Mouse (Mus musculus): Measurements from ENCODE around the gene Wdr46. TPM values are rescaled to one million over a fixed set of nuclear protein-coding genes. Genes with fewer than 3 reads are reported as not detected.
"Not testable (repeated sequence)": the region's sequence is repeated elsewhere in the genome, so short reads cannot be mapped to it uniquely, and the experiment has no call there.

Gene Wdr46
- total RNA-seq, 2 experiments from 2014 or later: 76.4 to 105 TPM

DNA sequence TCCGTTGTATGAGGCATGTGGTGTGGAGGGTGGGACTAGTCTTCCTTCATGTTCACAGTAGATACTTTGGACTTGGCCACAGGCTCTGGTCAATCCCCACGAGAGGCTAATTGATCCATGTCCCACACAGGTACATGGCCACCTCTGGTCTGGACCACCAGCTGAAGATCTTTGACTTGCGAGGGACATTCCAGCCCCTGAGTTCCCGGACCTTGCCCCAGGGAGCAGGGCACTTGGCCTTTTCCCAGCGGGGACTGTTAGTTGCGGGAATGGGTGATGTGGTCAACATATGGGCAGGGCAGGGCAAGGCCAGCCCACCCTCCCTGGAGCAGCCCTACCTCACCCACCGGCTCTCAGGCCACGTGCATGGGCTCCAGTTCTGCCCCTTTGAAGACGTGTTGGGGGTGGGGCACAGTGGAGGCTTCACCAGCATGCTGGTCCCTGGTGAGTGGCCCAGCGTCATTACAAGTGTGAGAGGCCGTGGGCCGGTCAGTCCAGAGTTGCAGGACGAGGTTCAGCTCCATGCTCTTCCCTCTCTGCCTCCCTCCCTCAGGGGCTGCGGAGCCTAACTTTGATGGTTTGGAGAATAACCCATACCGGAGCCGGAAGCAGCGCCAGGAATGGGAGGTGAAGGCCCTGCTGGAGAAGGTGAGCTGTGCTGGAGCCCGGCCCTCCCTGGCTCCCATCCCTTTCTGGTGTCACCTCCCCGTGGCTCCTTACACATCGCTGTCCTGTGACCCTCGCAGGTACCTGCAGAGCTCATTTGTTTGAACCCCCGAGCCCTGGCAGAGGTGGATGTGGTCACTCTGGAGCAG is 7.8 kb downstream of the Wdr46 start:
- no peak for ATAC-seq (replicated peaks; ENCODE audit: low FRiP score, low TSS enrichment, poor library complexity, severe bottlenecking)

- no peak for ATAC-seq (replicated peaks; ENCODE audit: low FRiP score, low TSS enrichment, poor library complexity, severe bottlenecking)
Observed at GRCm38 (mm10) chr17:33948905-33949537, 8.6 kb downstream of the Wdr46 start.

DNA sequence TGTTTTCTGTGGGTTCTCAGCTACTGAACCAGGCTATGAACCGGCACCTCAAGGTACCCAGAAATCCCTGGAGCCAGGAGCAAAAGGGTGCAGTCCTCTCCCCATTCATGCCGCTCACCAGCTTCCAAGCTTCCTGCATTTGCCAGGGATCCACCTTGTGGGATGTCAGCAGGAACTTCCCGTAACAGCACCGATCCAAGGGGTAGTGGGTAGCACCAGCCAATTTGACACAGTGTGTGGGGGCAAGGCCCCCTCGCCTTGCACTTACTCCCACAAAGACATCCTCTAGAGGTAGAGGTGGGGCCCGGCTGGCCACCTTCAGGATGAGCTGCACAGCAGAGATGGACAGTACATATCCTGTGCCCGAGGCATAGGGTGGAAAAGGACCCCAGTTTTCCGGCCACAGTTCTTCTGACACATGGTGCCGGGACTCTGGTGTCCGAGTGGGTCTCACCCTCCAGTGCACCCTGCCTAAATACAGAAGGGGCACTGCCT is 9.7 kb downstream of the Wdr46 start:
- no peak for ATAC-seq (replicated peaks; ENCODE audit: low FRiP score, low TSS enrichment, poor library complexity, severe bottlenecking)

DNA sequence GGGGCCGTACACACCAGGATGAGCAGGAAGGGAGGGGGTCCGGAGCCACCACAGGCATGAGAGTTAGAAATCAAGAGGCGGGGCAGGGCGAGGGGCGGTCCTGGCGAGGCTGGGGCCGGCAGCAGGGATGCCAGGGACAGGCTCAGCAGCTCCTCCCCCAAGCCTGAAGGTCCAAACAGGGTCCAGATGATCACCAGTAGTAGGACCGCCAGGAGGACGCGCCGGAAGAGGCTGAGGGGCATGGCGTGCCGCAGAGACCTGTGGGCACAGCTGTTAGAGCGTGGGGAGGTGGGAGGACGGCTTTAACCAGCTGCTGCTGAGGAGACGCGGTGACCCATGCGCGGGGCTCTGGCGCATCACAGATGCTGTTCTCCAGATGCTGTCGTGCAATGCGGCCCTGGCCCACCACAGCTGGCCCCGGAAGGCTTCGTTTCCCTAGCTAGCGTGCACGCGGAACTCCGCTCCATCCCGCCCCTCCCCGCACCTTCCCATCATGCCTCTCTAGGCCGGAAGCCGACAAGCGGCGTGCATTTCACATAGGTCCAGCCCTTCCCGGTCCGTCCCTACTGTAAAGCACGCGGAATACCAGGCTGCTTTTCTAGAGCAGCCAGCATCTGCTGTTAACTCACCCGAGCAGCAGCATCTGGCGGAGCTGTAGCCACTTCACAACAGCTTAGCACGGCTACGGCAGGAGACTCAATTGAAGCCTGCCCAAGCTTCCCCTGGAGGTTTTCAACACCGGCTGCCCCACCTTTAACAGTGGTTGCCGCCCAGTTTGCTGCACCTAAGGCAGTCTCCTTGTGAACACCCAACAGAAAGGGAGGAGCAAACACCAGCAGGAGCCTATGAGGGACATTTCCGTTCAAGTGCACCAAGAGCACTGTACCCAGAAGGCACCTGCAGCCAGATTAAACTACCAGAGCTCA is 10.8 kb downstream of the Wdr46 start, which contains the start of gene B3galt4:
TSS of gene B3galt4 (minus strand) at position 468 of the 926 bp plus-strand sequence.
- ATAC-seq (replicated peaks; ENCODE audit: low FRiP score, low TSS enrichment, poor library complexity, severe bottlenecking): peak; percentile 69

GRCm38 (mm10) chr17:33952015-33952414 is 11.6 kb downstream of the Wdr46 start:
- ATAC-seq (replicated peaks; ENCODE audit: low FRiP score, low TSS enrichment, poor library complexity, severe bottlenecking): not testable (repeated sequence)

DNA sequence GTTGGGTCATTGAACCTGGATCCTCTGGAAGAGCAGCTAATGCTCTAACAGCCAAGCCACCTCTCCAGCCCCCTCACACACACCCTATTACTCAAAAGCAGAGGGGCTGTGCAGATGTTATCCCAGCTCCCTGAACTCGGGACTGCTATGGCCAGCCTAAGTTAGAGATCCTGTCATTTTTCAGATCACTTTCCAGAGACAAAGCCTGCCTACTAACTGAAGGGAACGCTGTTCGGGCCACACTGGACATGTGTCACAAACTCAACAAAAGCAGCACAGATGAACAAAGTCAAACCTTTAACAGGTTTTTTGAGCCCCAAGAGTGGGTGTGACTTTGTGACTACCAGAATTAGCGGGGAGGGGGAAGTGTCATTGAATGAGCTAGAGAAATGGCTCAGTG is 12.4 kb downstream of the Wdr46 start:
- ATAC-seq (replicated peaks; ENCODE audit: low FRiP score, low TSS enrichment, poor library complexity, severe bottlenecking): no peak

DNA sequence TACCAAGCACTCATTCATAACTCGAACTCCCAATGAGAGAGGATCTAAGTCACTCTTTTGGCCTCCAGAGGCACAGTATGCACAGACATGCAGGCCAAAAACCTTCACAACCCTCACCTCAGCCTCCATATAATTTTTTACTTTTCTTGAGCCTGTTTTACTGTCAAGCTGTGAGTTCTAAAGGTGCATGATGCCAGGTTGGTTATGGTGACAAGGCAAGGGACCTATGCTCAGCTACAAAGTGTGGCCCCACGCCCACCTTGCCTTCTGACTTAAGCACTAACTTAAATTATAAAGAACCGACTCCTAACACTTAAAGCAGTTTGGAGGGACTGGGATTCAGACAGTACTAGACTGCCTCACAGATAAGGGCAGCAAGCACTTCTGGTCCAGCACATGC is 12.8 kb downstream of the Wdr46 start:
- ATAC-seq (replicated peaks; ENCODE audit: low FRiP score, low TSS enrichment, poor library complexity, severe bottlenecking): no peak

GRCm38 (mm10) chr17:33953961-33954565 is 13.6 kb downstream of the Wdr46 start:
- ATAC-seq (replicated peaks; ENCODE audit: low FRiP score, low TSS enrichment, poor library complexity, severe bottlenecking): no peak

DNA sequence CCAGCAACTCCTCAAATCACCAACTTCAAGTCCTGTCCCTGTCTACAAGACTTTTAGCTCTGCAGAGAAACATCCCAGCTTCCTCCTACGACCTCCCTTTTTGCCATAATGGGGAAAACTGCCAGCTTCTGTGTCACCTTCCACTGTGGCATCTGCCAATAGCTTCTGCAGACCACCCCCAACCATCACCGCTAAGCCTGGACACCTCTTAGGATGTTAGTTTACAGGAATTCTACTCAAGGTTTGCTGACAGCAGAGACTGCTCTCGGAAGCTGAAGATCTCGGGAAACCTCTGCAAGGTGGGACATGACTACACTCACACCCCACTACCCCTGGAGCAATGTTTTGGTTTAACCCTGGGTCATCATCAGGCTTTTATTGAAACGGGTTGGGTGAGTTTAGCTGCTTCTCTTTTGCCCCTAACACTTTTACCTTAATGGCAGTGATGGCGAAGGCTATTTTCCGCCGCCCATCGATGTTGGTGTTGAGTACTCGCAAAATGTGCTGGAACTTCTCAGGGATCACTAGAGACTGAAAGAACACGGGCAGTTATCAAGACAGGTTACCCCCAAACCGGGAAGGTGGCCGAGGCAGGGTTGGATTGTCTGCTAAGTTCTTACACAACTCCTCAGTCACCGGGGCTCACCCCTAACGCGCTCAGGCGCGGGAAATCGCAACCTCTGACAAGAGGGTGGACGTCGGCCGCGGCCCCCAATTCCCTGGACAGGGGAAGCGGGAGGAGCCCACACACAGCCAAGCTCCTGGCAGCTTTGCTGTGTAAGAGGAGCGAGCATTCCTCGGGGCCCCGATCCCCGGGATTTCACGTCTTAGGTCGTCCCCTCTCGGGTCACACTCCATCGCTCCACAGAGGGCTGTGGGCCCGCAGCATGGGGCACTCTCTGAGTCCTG is 14.4 kb downstream of the Wdr46 start:
- no peak for ATAC-seq (replicated peaks; ENCODE audit: low FRiP score, low TSS enrichment, poor library complexity, severe bottlenecking)

- peak; percentile 70 for ATAC-seq (replicated peaks; ENCODE audit: low FRiP score, low TSS enrichment, poor library complexity, severe bottlenecking)
Observed at GRCm38 (mm10) chr17:33955555-33956214, 15.2 kb downstream of the Wdr46 start, which contains the start of the genes Vps52 and Rps18. Gene Vps52 (plus strand): TSS chr17:33955812. Gene Rps18 (minus strand): TSS chr17:33956001.

- ATAC-seq (replicated peaks; ENCODE audit: low FRiP score, low TSS enrichment, poor library complexity, severe bottlenecking): no peak
Observed at GRCm38 (mm10) chr17:33956336-33956735, 15.9 kb downstream of the Wdr46 start.

GRCm38 (mm10) chr17:33957493-33957892 is 17.0 kb downstream of the Wdr46 start:
- no peak for ATAC-seq (replicated peaks; ENCODE audit: low FRiP score, low TSS enrichment, poor library complexity, severe bottlenecking)

DNA sequence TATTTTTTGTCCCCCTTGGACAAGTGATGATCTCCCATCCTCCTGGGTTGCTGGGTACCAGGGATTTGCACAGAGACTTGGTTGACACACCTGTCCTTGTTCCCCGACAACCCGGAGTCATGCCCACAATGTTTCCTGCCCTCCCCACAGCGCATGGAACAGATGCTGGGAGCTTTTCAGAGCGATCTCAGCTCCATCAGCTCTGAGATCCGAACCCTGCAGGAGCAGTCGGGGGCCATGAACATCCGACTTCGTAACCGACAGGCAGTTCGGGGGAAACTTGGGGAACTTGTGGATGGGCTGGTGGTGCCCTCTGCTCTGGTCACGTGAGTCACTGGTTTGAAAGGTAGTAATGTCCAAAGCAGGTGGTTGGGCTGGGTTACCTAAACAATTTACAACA is 18.0 kb downstream of the Wdr46 start:
- no peak for ATAC-seq (replicated peaks; ENCODE audit: low FRiP score, low TSS enrichment, poor library complexity, severe bottlenecking)

- ATAC-seq (replicated peaks; ENCODE audit: low FRiP score, low TSS enrichment, poor library complexity, severe bottlenecking): no peak
Observed at GRCm38 (mm10) chr17:33959135-33959534, 18.7 kb downstream of the Wdr46 start.

DNA sequence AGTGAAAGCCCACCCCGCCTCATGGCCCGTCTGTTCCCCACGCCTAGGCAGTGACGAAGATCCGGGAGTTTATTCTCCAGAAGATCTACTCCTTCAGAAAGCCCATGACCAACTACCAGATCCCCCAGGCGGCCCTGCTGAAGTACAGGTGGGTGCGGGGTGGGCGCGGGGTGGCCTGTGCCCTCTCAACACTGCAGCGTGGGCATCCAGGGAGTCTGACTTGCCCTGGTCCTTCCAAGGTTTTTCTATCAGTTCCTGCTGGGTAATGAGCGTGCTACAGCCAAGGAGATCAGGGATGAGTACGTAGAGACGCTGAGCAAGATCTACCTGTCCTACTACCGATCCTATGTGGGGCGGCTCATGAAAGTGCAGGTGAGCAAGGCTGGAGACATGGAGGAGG is 19.5 kb downstream of the Wdr46 start:
- ATAC-seq (replicated peaks; ENCODE audit: low FRiP score, low TSS enrichment, poor library complexity, severe bottlenecking): no peak

DNA sequence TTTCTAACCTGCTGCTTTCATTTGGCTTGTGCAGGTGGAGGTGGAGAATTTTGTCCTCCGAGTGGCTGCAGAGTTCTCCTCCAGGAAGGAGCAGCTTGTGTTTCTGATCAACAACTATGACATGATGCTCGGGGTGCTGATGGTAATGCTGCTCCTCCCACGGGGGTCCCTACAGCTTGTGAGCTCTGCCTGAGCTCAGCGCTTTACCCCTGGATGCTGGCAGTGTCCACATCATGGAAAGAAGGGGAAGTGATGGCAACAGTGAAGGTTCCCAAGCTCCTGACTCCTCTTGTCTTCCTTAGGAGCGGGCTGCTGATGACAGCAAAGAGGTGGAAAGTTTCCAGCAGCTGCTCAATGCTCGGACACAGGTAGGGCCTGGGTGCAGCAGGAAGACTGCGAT is 22.4 kb downstream of the Wdr46 start:
- no peak for ATAC-seq (replicated peaks; ENCODE audit: low FRiP score, low TSS enrichment, poor library complexity, severe bottlenecking)

DNA sequence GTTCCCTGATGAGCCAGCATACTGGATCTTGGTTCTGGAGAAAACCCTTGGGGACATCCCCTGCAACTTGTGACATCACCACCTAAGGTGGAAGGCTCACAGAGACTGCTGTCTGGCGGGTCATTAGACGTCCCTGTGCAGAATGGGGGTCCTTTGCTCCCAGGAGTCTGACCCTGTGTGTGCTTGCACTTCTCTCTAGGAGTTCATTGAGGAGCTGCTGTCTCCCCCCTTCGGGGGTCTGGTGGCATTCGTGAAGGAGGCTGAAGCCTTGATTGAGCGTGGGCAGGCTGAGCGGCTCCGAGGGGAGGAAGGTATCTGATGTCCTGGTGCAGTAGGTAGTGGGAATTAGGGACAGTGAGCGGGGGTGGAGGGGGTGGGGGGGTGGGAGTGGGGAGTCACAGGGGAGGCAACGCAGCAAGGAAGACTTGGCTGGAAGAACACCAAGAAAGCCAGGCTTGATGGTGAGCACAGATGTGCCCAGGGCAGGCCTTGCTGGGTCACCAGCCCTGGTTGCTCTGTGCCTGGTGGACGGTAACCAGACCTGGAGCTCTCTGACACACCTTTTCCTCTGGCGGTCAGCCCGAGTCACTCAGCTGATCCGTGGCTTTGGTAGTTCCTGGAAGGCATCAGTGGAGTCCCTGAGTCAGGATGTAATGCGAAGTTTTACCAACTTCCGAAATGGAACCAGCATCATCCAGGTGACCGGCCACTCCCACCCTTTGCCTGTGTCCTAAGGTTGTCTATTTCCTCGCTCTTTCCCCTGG is 24.8 kb downstream of the Wdr46 start:
- ATAC-seq (replicated peaks; ENCODE audit: low FRiP score, low TSS enrichment, poor library complexity, severe bottlenecking): no peak

All from megakaryocyte-erythroid progenitor cell, adult 5-6 weeks (primary cell).